Mouse (Mus musculus) heart, postnatal 0 days (tissue): Measurements from ENCODE around the gene Zfp108. TPM values are rescaled to one million over a fixed set of nuclear protein-coding genes. Genes with fewer than 3 reads are reported as not detected.

ENCODE experiments used
- ATAC-seq: fragments of 200-750 bp; cut with Nextera tagmentation; 2 replicates; pipeline ENCODE4 v1.8.0; 2017; ENCODE audit warnings: low read depth, moderate number of reproducible peaks, moderate library complexity; ENCODE audit not compliant: insufficient read depth
- DNase-seq: peaks from one replicate; pipeline ENCODE4 v3.0.0-alpha.2; 2016; ENCODE audit warnings: low spot score
- H3K27ac ChIP-seq: fragments of 300-500 bp; sonication (generic); 2 replicates; pipeline ENCODE4 v1.5.1; 2014; ENCODE audit warnings: low read depth, mild to moderate bottlenecking
- H3K27me3 ChIP-seq: fragments of 300-500 bp; sonication (generic); 2 replicates; pipeline ENCODE4 v1.6.1; 2014; ENCODE audit warnings: low read length, mixed read lengths; ENCODE audit not compliant: control insufficient read depth, insufficient read depth
- H3K36me3 ChIP-seq: fragments of 300-500 bp; sonication (generic); replicated peaks from 2 replicates; pipeline ENCODE4 v1.6.1; 2014; ENCODE audit warnings: low read length, mixed read lengths; ENCODE audit not compliant: control insufficient read depth, insufficient read depth
- H3K4me1 ChIP-seq: fragments of 300-500 bp; sonication (generic); 2 replicates; pipeline ENCODE4 v1.6.1; 2014; ENCODE audit warnings: antibody characterized with exemption; ENCODE audit not compliant: control insufficient read depth, insufficient read depth
- H3K4me2 ChIP-seq: fragments of 300-500 bp; sonication (generic); 2 replicates; pipeline ENCODE4 v1.6.1; 2014; ENCODE audit warnings: low read depth, mild to moderate bottlenecking, low read length, moderate library complexity
- H3K4me3 ChIP-seq: fragments of 300-500 bp; sonication (generic); 2 replicates; pipeline ENCODE4 v1.5.1; 2014; ENCODE audit warnings: low read depth, low read length
- H3K9ac ChIP-seq: fragments of 300-500 bp; sonication (generic); replicated peaks from 2 replicates; pipeline ENCODE4 v1.6.1; 2014; ENCODE audit warnings: low read depth, low read length, mixed read lengths
- H3K9me3 ChIP-seq: fragments of 300-500 bp; sonication (generic); replicated peaks from 2 replicates; pipeline ENCODE4 v1.6.1; 2016; ENCODE audit warnings: low read length; ENCODE audit not compliant: control insufficient read depth
- CTCF ChIP-seq: IDR thresholded peaks from 2 replicates; pipeline ENCODE4 v1.5.1; 2016; ENCODE audit warnings: antibody characterized with exemption, control low read depth, low read depth
- EP300 ChIP-seq: IDR thresholded peaks from 2 replicates; pipeline ENCODE4 v1.6.1; 2016; ENCODE audit warnings: antibody characterized with exemption, low read depth
- WGBS: fragments of 180-500 bp; shearing (Covaris S2); extraction: QIAGEN DNeasy Blood & Tissue Kit; methylation state at CpG from one replicate; pipeline ENCODE4 v1.1.7; 2014; 5-methylcytosine and 5-hydroxymethylcytosine counted together
- polyA plus RNA-seq: library from polyadenylated mRNA; unstranded; fragments of >200 nt; fragmentation: Nextera tagmentation; extraction: Ambion mirVana; gene quantifications from 2 replicates; pipeline ENCODE4 v1.2.1, GENCODE M21; 2015
- total RNA-seq: library from RNA; depleted of rRNA; stranded (reverse); fragments of >200 nt; gene quantifications from 2 replicates; pipeline ENCODE4 v1.2.3, GENCODE M21; 2014; ENCODE audit warnings: low replicate concordance

Zfp108 gene
- total and polyA plus RNA-seq, 2 experiments from 2014 or later, result 1.1 TPM

- Histone ChIP-seq H3K4me1 (no peaks in the 10 kb centered on the region), H3K9ac (no peak overlapping the region), H3K4me3 (no peak overlapping the region), H3K27ac (no peak overlapping the region), H3K9me3 (peaks cover 4% of the 10 kb centered on the region; the same call in 1 of the 2 replicates), H3K36me3 (peaks cover 2% of the 10 kb centered on the region), H3K4me2 (no peak overlapping the region), H3K27me3 (no peaks in the 10 kb centered on the region)
- DNase-seq, result no peak
- no peak for ATAC-seq
- TF ChIP-seq CTCF (no peak), EP300 (no peak)
- 51% methylated on average over 10 of the region's 10 CpGs for WGBS
These were observed 25.6 kb downstream of the Zfp108 start for GRCm38 (mm10) chr7:24280031-24280857.

- no peak overlapping the region for H3K4me3 ChIP-seq
- WGBS, result 54% methylated on average over 4 of the region's 4 CpGs
- no peak for ATAC-seq
- H3K27me3 ChIP-seq, result no peaks in the 10 kb centered on the region
- H3K27ac ChIP-seq, result no peak overlapping the region
- no peak overlapping the region for H3K9ac ChIP-seq
- H3K9me3 ChIP-seq, result peaks cover 4% of the 10 kb centered on the region; the same call in 1 of the 2 replicates
- no peaks in the 10 kb centered on the region for H3K4me1 ChIP-seq
- no peaks in the 10 kb centered on the region for H3K36me3 ChIP-seq
- DNase-seq, result no peak
- TF ChIP-seq EP300, result no peak
- TF ChIP-seq CTCF, result no peak
- no peak overlapping the region for H3K4me2 ChIP-seq
These were observed 26.2 kb downstream of the Zfp108 start for GRCm38 (mm10) chr7:24280858-24281145.

GRCm38 (mm10) chr7:24286090-24286489 is 31.5 kb downstream of the Zfp108 start:
- Histone ChIP-seq H3K4me3 (no peak overlapping the region), H3K9ac (no peak overlapping the region), H3K4me1 (no peaks in the 10 kb centered on the region), H3K9me3 (peaks cover 4% of the 10 kb centered on the region; the same call in 1 of the 2 replicates), H3K27me3 (no peaks in the 10 kb centered on the region), H3K4me2 (no peak overlapping the region), H3K27ac (no peak overlapping the region), H3K36me3 (peaks cover 11% of the 10 kb centered on the region)
- WGBS, result 42% methylated on average over 4 of the region's 4 CpGs
- no peak for TF ChIP-seq EP300
- TF ChIP-seq CTCF, result no peak
- DNase-seq (no peak), ATAC-seq (no peak)

DNA sequence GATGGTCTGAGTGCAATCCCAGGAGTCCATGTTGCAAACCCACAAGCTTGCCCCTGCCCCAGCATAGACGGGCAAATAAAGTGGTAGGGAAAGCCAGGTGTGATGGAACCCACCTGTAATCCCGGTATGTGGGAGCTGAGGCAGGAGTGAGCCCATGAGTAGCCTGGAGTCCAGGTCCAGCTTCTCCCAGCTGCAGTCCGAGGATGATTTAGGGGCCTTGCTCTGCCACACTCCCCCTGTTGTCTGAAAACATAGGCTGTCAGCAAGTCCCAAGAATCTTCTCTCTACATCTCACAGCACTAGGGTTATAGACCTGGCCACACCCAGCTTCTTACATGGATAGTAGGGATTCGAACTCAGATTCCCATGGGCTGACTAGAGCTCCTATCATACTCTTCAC is 32.3 kb downstream of the Zfp108 start:
- WGBS, result 64% methylated on average over 4 of the region's 4 CpGs
- no peak for DNase-seq
- Histone ChIP-seq H3K9ac (no peak overlapping the region), H3K27ac (no peak overlapping the region), H3K27me3 (no peaks in the 10 kb centered on the region), H3K4me2 (no peak overlapping the region), H3K4me1 (no peaks in the 10 kb centered on the region), H3K36me3 (peaks cover 19% of the 10 kb centered on the region), H3K4me3 (no peak overlapping the region), H3K9me3 (peaks cover 4% of the 10 kb centered on the region; the same call in 1 of the 2 replicates)
- TF ChIP-seq EP300, result no peak
- TF ChIP-seq CTCF, result no peak
- no peak for ATAC-seq

DNA sequence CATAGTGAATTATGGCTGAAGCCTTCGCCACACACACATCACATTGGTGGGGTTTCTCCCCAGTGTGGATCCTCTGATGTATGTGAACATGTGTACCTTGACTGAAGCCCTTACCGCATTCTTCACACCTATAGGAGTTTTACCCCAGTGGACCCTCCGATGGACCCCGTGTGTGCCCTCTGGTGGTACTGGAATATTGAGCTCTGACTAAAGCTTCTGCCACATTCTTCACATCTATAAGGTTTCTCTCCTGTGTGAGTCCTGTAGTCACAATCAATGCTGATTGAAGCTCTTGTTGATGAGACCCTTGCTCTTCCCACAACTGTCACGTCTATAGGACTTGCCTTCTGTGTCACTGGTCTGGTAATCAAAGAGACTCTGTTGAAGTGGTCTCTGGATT is 33.1 kb downstream of the Zfp108 start:
- no peak for TF ChIP-seq EP300
- no peak for TF ChIP-seq CTCF
- peaks cover 4% of the 10 kb centered on the region; the same call in 1 of the 2 replicates for H3K9me3 ChIP-seq
- H3K9ac ChIP-seq, result no peak overlapping the region
- H3K4me1 ChIP-seq, result no peaks in the 10 kb centered on the region
- no peak for ATAC-seq
- H3K36me3 ChIP-seq, result peaks cover 26% of the 10 kb centered on the region
- H3K27ac ChIP-seq, result no peak overlapping the region
- no peak overlapping the region for H3K4me3 ChIP-seq
- no peak for DNase-seq
- no peak overlapping the region for H3K4me2 ChIP-seq
- 77% methylated on average over 5 of the region's 5 CpGs for WGBS
- no peaks in the 10 kb centered on the region for H3K27me3 ChIP-seq

- 84% methylated on average over 6 of the region's 6 CpGs for WGBS
- no peak for ATAC-seq
- no peak overlapping the region for H3K27ac ChIP-seq
- H3K4me3 ChIP-seq, result no peak overlapping the region
- peaks cover 4% of the 10 kb centered on the region; the same call in 1 of the 2 replicates for H3K9me3 ChIP-seq
- TF ChIP-seq CTCF (no peak), EP300 (no peak)
- H3K4me2 ChIP-seq, result no peak overlapping the region
- H3K9ac ChIP-seq, result no peak overlapping the region
- no peak for DNase-seq
- peaks cover 31% of the 10 kb centered on the region for H3K36me3 ChIP-seq
- H3K4me1 ChIP-seq, result no peaks in the 10 kb centered on the region
- H3K27me3 ChIP-seq, result no peaks in the 10 kb centered on the region
These were observed 33.9 kb downstream of the Zfp108 start for GRCm38 (mm10) chr7:24288512-24288911.
